In genomic region chr7:138941571-138941970, GRCm38 (mm10) we compare ENCODE assay signal across 8 mouse cellular contexts. TPM values are rescaled to one million over a fixed set of nuclear protein-coding genes. Genes with fewer than 3 reads are reported as not detected.
DNase-seq lines count a peak whose midpoint lies in the region; ATAC-seq lines count a peak whose summit lies in the region.

No protein-coding gene starts in this region.

- H3K9ac ChIP-seq in hindbrain, embryonic 13.5 days: peak overlapping the region; percentile 78
- peak overlapping the region; percentile 68 for H3K9ac ChIP-seq in neural tube, embryonic 14.5 days (replicated peaks; ENCODE audit: low read depth, low read length)

- ATAC-seq in cerebellum, adult (ENCODE audit: insufficient number of reproducible peaks, low FRiP score, low TSS enrichment): peak; percentile 49; the same call in 1 of the 2 replicates
- no peak for ATAC-seq in hindbrain, embryonic 13.5 days (ENCODE audit: low FRiP score)
- ATAC-seq in neural tube, embryonic 14.5 days (ENCODE audit: low read depth): no peak

- peak overlapping the region; percentile 57 for H3K4me3 ChIP-seq in hindbrain, embryonic 13.5 days
- H3K4me3 ChIP-seq in neural tube, embryonic 14.5 days (ENCODE audit: low read depth, low read length): peak overlapping the region; percentile 54

- H3K4me2 ChIP-seq in hindbrain, embryonic 13.5 days: peak overlapping the region; percentile 88
- H3K4me2 ChIP-seq in neural tube, embryonic 14.5 days (ENCODE audit: low read depth, low read length): peak overlapping the region; percentile 85

- 26% methylated on average over 5 of the region's 5 CpGs for WGBS in hindbrain, embryonic 13.5 days
- 26% methylated on average over 5 of the region's 5 CpGs for WGBS in neural tube, embryonic 14.5 days

- H3K36me3 ChIP-seq in hindbrain, embryonic 13.5 days: no peaks in the 10 kb centered on the region
- no peaks in the 10 kb centered on the region for H3K36me3 ChIP-seq in neural tube, embryonic 14.5 days (ENCODE audit: control insufficient read depth, insufficient read depth, low read length)

- no peak for DNase-seq in cerebellum, postnatal 4 days (ENCODE audit: low spot score in 2 of 2)
- peak; percentile 29 to 38 for DNase-seq in left cerebral cortex, adult 18-20 months (ENCODE audit: low spot score in 2 of 2)
- DNase-seq in left cerebral cortex, postnatal 10 days (ENCODE audit: extremely low spot score in 1 of 2, low spot score in 2 of 2): no peak
- DNase-seq in urinary bladder, adult 18-20 months (ENCODE audit: low spot score in 2 of 2): no peak
- no peak for DNase-seq in spleen, postnatal 10 days (ENCODE audit: low spot score in 2 of 2)

- peaks cover 18% of the 10 kb centered on the region for H3K4me1 ChIP-seq in hindbrain, embryonic 13.5 days (replicated peaks)
- H3K4me1 ChIP-seq in neural tube, embryonic 14.5 days (ENCODE audit: control insufficient read depth, insufficient read depth, low read length): no peaks in the 10 kb centered on the region

- H3K9me3 ChIP-seq in hindbrain, embryonic 13.5 days: no peaks in the 10 kb centered on the region
- no peaks in the 10 kb centered on the region for H3K9me3 ChIP-seq in neural tube, embryonic 14.5 days (ENCODE audit: control insufficient read depth, low read length)

- intact Hi-C loops in left cerebral cortex, postnatal 10 days (cut with DNase I): loop anchor here (5.0 kb wide), 1 partner anchor 66 kb away; no protein-coding TSS in a partner anchor

- no peak overlapping the region for H3K27ac ChIP-seq in hindbrain, embryonic 13.5 days
- 0 out of 2 replicates have a peak overlapping the region, but pooled peaks have one; percentile 22 for H3K27ac ChIP-seq in neural tube, embryonic 14.5 days (ENCODE audit: low read depth, low read length)

- H3K27me3 ChIP-seq in hindbrain, embryonic 13.5 days: peaks cover 84% of the 10 kb centered on the region
- peaks cover 32% of the 10 kb centered on the region for H3K27me3 ChIP-seq in neural tube, embryonic 14.5 days (ENCODE audit: control insufficient read depth, insufficient read depth, low read length)

RNA-seq across cellular contexts. Expression of gene Jakmip3, which starts 1.0 kb away (rescaled TPM):
- total RNA-seq in left cerebral cortex, adult 18-20 months (2021): 10 to 100 TPM; 45.8 to 52.1 TPM
- 10 to 100 TPM; 40.9 to 43.6 TPM for total RNA-seq in left cerebral cortex, postnatal 10 days (2021)
- 4.3 and 5.1 TPM in 2 replicates for polyA plus RNA-seq in hindbrain, embryonic 13.5 days (2015; fragmentation: Nextera tagmentation; extraction: Ambion mirVana)
- polyA plus RNA-seq in neural tube, embryonic 14.5 days (2014; fragmentation: Nextera tagmentation; extraction: Ambion mirVana): 10.1 and 15.0 TPM in 2 replicates

RNA-seq across cellular contexts. Expression of gene Bnip3, which starts 32.3 kb away (rescaled TPM):
- 100 to 1,000 TPM; 132 to 142 TPM for total RNA-seq in left cerebral cortex, adult 18-20 months (2021)
- total RNA-seq in left cerebral cortex, postnatal 10 days (2021): 100 to 1,000 TPM; 103 to 104 TPM
- polyA plus RNA-seq in hindbrain, embryonic 13.5 days (2015; fragmentation: Nextera tagmentation; extraction: Ambion mirVana): 89.9 and 92.0 TPM in 2 replicates
- polyA plus RNA-seq in neural tube, embryonic 14.5 days (2014; fragmentation: Nextera tagmentation; extraction: Ambion mirVana): 126 and 143 TPM in 2 replicates

Comparison
In these comparisons a context has a peak if more than half of its experiments do, and no peak if none do; other contexts are left out.
1. DNase-seq: peak in left cerebral cortex, adult 18-20 months (2 of 2); none in cerebellum, postnatal 4 days (0 of 2), left cerebral cortex, postnatal 10 days (0 of 2), urinary bladder, adult 18-20 months (0 of 2) and spleen, postnatal 10 days (0 of 2).